Mouse (Mus musculus) lung, adult 2 months (tissue): ENCODE results near the gene Slc4a4.
"Not testable (repeated sequence)": the region's sequence is repeated elsewhere in the genome, so short reads cannot be mapped to it uniquely, and the experiment has no call there.

ENCODE experiments used
- CTCF ChIP-seq: fragments of 200-500 bp; IDR thresholded peaks from 2 replicates; pipeline ENCODE4 v1.5.1; 2011; ENCODE audit warnings: mild to moderate bottlenecking, low read length, control low read depth; ENCODE audit not compliant: insufficient read depth
- POLR2A ChIP-seq: fragments of 200-500 bp; IDR thresholded peaks from 2 replicates; pipeline ENCODE4 v1.6.1; 2011; ENCODE audit warnings: low read depth, mild to moderate bottlenecking, control low read depth, low read length, borderline replicate concordance; ENCODE audit errors: extremely low read depth

- not testable (repeated sequence) for TF ChIP-seq CTCF, POLR2A
Measured at GRCm38 (mm10) chr5:89111987-89112386, 225.4 kb downstream of the Slc4a4 start.
